Mouse (Mus musculus): ENCODE measurements at regions not wholly inside any gene's neighbourhood (a gene's known extent, or its start where the extent isn't known, plus 50 kb on each side); places are given as distances from the start of the nearest gene placed in this dataset.

- 85% methylated on average over 5 of the region's 5 CpGs for WGBS
- H3K9me3 ChIP-seq (ENCODE audit: control insufficient read depth, low read length), result no peaks in the 10 kb centered on the region
- ATAC-seq (ENCODE audit: low FRiP score), result no peak
Observed at GRCm38 (mm10) chr9:23115540-23115939, 107.3 kb upstream of the Bmper start.

GRCm38 (mm10) chr9:23116311-23116710 is 106.6 kb upstream of the Bmper start:
- Histone ChIP-seq H3K27me3 (ENCODE audit: control insufficient read depth, insufficient read depth, low read length) (no peaks in the 10 kb centered on the region), H3K27ac (no peak overlapping the region), H3K36me3 (replicated peaks; ENCODE audit: control insufficient read depth, insufficient read depth) (no peaks in the 10 kb centered on the region), H3K4me2 (replicated peaks) (no peak overlapping the region), H3K9me3 (ENCODE audit: control insufficient read depth, low read length) (no peaks in the 10 kb centered on the region), H3K4me1 (replicated peaks; ENCODE audit: control insufficient read depth, insufficient read depth, low read length) (no peaks in the 10 kb centered on the region), H3K4me3 (replicated peaks; ENCODE audit: low read length) (no peak overlapping the region), H3K9ac (no peak overlapping the region)
- no peak for ATAC-seq (ENCODE audit: low FRiP score)
- 73% methylated on average over 1 of the region's 1 CpGs for WGBS
- no peak for DNase-seq (ENCODE audit: low spot score)

More at GRCm38 (mm10) chr9:23115540-23115939, 107.3 kb upstream of the Bmper start:
- H3K9ac ChIP-seq, result no peak overlapping the region
- no peak overlapping the region for H3K27ac ChIP-seq
- H3K4me3 ChIP-seq (replicated peaks; ENCODE audit: low read length), result no peak overlapping the region
- no peaks in the 10 kb centered on the region for H3K4me1 ChIP-seq (replicated peaks; ENCODE audit: control insufficient read depth, insufficient read depth, low read length)
- no peaks in the 10 kb centered on the region for H3K27me3 ChIP-seq (ENCODE audit: control insufficient read depth, insufficient read depth, low read length)
- DNase-seq (ENCODE audit: low spot score), result no peak
- no peak overlapping the region for H3K4me2 ChIP-seq (replicated peaks)
- H3K36me3 ChIP-seq (replicated peaks; ENCODE audit: control insufficient read depth, insufficient read depth), result no peaks in the 10 kb centered on the region

GRCm38 (mm10) chr9:23119811-23120210 is 103.1 kb upstream of the Bmper start:
- Histone ChIP-seq H3K27me3 (ENCODE audit: control insufficient read depth, insufficient read depth, low read length) (no peaks in the 10 kb centered on the region), H3K9me3 (ENCODE audit: control insufficient read depth, low read length) (no peaks in the 10 kb centered on the region), H3K4me2 (replicated peaks) (no peak overlapping the region), H3K4me3 (replicated peaks; ENCODE audit: low read length) (no peak overlapping the region), H3K4me1 (replicated peaks; ENCODE audit: control insufficient read depth, insufficient read depth, low read length) (no peaks in the 10 kb centered on the region), H3K36me3 (replicated peaks; ENCODE audit: control insufficient read depth, insufficient read depth) (no peaks in the 10 kb centered on the region), H3K9ac (no peak overlapping the region), H3K27ac (no peak overlapping the region)
- 88% methylated on average over 4 of the region's 4 CpGs for WGBS
- ATAC-seq (ENCODE audit: low FRiP score), result no peak
- no peak for DNase-seq (ENCODE audit: low spot score)

- Histone ChIP-seq H3K9ac (no peak overlapping the region), H3K4me2 (replicated peaks) (no peak overlapping the region), H3K36me3 (replicated peaks; ENCODE audit: control insufficient read depth, insufficient read depth) (no peaks in the 10 kb centered on the region), H3K9me3 (ENCODE audit: control insufficient read depth, low read length) (no peaks in the 10 kb centered on the region), H3K4me3 (replicated peaks; ENCODE audit: low read length) (no peak overlapping the region), H3K27me3 (ENCODE audit: control insufficient read depth, insufficient read depth, low read length) (no peaks in the 10 kb centered on the region), H3K27ac (no peak overlapping the region), H3K4me1 (replicated peaks; ENCODE audit: control insufficient read depth, insufficient read depth, low read length) (no peaks in the 10 kb centered on the region; the same call in 1 of the 2 replicates)
- no peak for ATAC-seq (ENCODE audit: low FRiP score)
- DNase-seq (ENCODE audit: low spot score), result no peak
- WGBS, result 94% methylated on average over 2 of the region's 2 CpGs
Observed at GRCm38 (mm10) chr9:23120814-23121213, 102.1 kb upstream of the Bmper start.

GRCm38 (mm10) chr9:23122524-23122923 is 100.4 kb upstream of the Bmper start:
- DNase-seq (ENCODE audit: low spot score), result no peak
- peaks cover 10% of the 10 kb centered on the region; the same call in 1 of the 2 replicates for H3K4me1 ChIP-seq (replicated peaks; ENCODE audit: control insufficient read depth, insufficient read depth, low read length)
- no peak overlapping the region for H3K4me2 ChIP-seq (replicated peaks)
- H3K27ac ChIP-seq, result no peak overlapping the region
- H3K9me3 ChIP-seq (ENCODE audit: control insufficient read depth, low read length), result no peaks in the 10 kb centered on the region
- no peaks in the 10 kb centered on the region for H3K27me3 ChIP-seq (ENCODE audit: control insufficient read depth, insufficient read depth, low read length)
- H3K4me3 ChIP-seq (replicated peaks; ENCODE audit: low read length), result no peak overlapping the region
- no peaks in the 10 kb centered on the region for H3K36me3 ChIP-seq (replicated peaks; ENCODE audit: control insufficient read depth, insufficient read depth)
- no peak for ATAC-seq (ENCODE audit: low FRiP score)
- H3K9ac ChIP-seq, result no peak overlapping the region
- 78% methylated on average over 5 of the region's 5 CpGs for WGBS

GRCm38 (mm10) chr9:23123452-23123851 is 99.4 kb upstream of the Bmper start:
- peaks cover 14% of the 10 kb centered on the region; the same call in 1 of the 2 replicates for H3K4me1 ChIP-seq (replicated peaks; ENCODE audit: control insufficient read depth, insufficient read depth, low read length)
- DNase-seq (ENCODE audit: low spot score) (no peak), ATAC-seq (ENCODE audit: low FRiP score) (no peak)
- H3K36me3 ChIP-seq (replicated peaks; ENCODE audit: control insufficient read depth, insufficient read depth), result no peaks in the 10 kb centered on the region
- no peaks in the 10 kb centered on the region for H3K9me3 ChIP-seq (ENCODE audit: control insufficient read depth, low read length)
- H3K4me2 ChIP-seq (replicated peaks), result no peak overlapping the region
- no peak overlapping the region for H3K9ac ChIP-seq
- 96% methylated on average over 3 of the region's 3 CpGs for WGBS
- no peaks in the 10 kb centered on the region for H3K27me3 ChIP-seq (ENCODE audit: control insufficient read depth, insufficient read depth, low read length)
- no peak overlapping the region for H3K4me3 ChIP-seq (replicated peaks; ENCODE audit: low read length)
- no peak overlapping the region for H3K27ac ChIP-seq

- Histone ChIP-seq H3K9ac (no peak overlapping the region), H3K27me3 (ENCODE audit: control insufficient read depth, insufficient read depth, low read length) (no peaks in the 10 kb centered on the region), H3K4me2 (replicated peaks) (no peak overlapping the region), H3K27ac (0 out of 2 replicates have a peak overlapping the region, but pooled peaks have one; percentile 16), H3K36me3 (replicated peaks; ENCODE audit: control insufficient read depth, insufficient read depth) (no peaks in the 10 kb centered on the region), H3K9me3 (ENCODE audit: control insufficient read depth, low read length) (no peaks in the 10 kb centered on the region), H3K4me1 (replicated peaks; ENCODE audit: control insufficient read depth, insufficient read depth, low read length) (peaks cover 14% of the 10 kb centered on the region; the same call in 1 of the 2 replicates), H3K4me3 (replicated peaks; ENCODE audit: low read length) (no peak overlapping the region)
- DNase-seq (ENCODE audit: low spot score) (no peak), ATAC-seq (ENCODE audit: low FRiP score) (no peak; the same call in 1 of the 2 replicates)
- WGBS, result 50% methylated on average over 10 of the region's 10 CpGs
Observed at GRCm38 (mm10) chr9:23125761-23126704, 96.8 kb upstream of the Bmper start.

- no peak overlapping the region for H3K4me2 ChIP-seq (replicated peaks)
- H3K9me3 ChIP-seq (ENCODE audit: control insufficient read depth, low read length), result no peaks in the 10 kb centered on the region
- no peaks in the 10 kb centered on the region for H3K36me3 ChIP-seq (replicated peaks; ENCODE audit: control insufficient read depth, insufficient read depth)
- no peak overlapping the region for H3K9ac ChIP-seq
- H3K4me1 ChIP-seq (replicated peaks; ENCODE audit: control insufficient read depth, insufficient read depth, low read length), result peaks cover 14% of the 10 kb centered on the region; the same call in 1 of the 2 replicates
- peak; percentile 65 for DNase-seq (ENCODE audit: low spot score)
- peak; percentile 73; the same call in 1 of the 2 replicates for ATAC-seq (ENCODE audit: low FRiP score)
- H3K4me3 ChIP-seq (replicated peaks; ENCODE audit: low read length), result no peak overlapping the region
- WGBS, result 37% methylated on average over 9 of the region's 9 CpGs
- no peaks in the 10 kb centered on the region for H3K27me3 ChIP-seq (ENCODE audit: control insufficient read depth, insufficient read depth, low read length)
- peak overlapping the region; percentile 54 for H3K27ac ChIP-seq
Observed at GRCm38 (mm10) chr9:23127338-23128017, 95.4 kb upstream of the Bmper start.

- Histone ChIP-seq H3K4me3 (replicated peaks; ENCODE audit: low read length) (no peak overlapping the region), H3K27me3 (ENCODE audit: control insufficient read depth, insufficient read depth, low read length) (no peaks in the 10 kb centered on the region), H3K27ac (peak overlapping the region; percentile 54), H3K9me3 (ENCODE audit: control insufficient read depth, low read length) (no peaks in the 10 kb centered on the region), H3K4me2 (replicated peaks) (no peak overlapping the region), H3K9ac (no peak overlapping the region), H3K4me1 (replicated peaks; ENCODE audit: control insufficient read depth, insufficient read depth, low read length) (peaks cover 14% of the 10 kb centered on the region; the same call in 1 of the 2 replicates), H3K36me3 (replicated peaks; ENCODE audit: control insufficient read depth, insufficient read depth) (no peaks in the 10 kb centered on the region)
- DNase-seq (ENCODE audit: low spot score) (no peak), ATAC-seq (ENCODE audit: low FRiP score) (no peak)
- WGBS, result 63% methylated on average over 2 of the region's 2 CpGs
Observed at GRCm38 (mm10) chr9:23128018-23128369, 94.9 kb upstream of the Bmper start.
